In the genomic region with DNA sequence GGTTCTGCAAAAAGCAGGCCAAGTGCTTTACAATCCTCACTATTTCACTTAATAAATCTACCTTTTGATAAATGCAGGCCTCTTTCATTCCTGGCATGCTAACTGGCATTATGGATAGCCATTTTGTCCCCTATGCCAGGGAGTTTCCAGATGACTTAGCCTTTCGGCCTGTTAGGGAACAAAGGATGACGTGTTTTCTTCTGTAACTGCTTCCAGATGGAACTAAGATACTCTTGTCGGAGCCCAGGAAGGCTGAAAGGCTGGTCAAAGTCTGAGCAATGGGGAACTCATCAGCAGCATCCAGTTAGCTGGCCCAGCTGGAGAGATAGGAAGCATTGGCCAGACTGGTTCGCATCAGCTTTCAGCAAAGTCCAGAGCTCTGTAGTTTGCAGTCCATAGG, we compare ENCODE assay signal across 29 mouse cellular contexts. TPM values are rescaled to one million over a fixed set of nuclear protein-coding genes. Genes with fewer than 3 reads are reported as not detected.
DNase-seq lines count a peak whose midpoint lies in the region; TF ChIP-seq lines count a peak whose summit lies in the region.
"Had no signal": no experiment of that assay in that cellular context is flagged by ENCODE, and none has a peak within 500 bp of the region (broad histone marks: within the 10 kb centered on the region; RNA-seq: fewer than 3 reads in every experiment).

No protein-coding gene starts in this region.

- H3K27ac ChIP-seq in brown adipose tissue, adult 24 weeks (replicated peaks; ENCODE audit: low read depth, low read length), result 0 out of 2 replicates have a peak overlapping the region, but pooled peaks have one; percentile 18
- peak overlapping the region; percentile 78 for H3K27ac ChIP-seq in embryonic fibroblast, embryonic 13.5 days (ENCODE audit: insufficient read depth, low read length)
- H3K27ac ChIP-seq: embryonic facial prominence, embryonic 15.5 days; heart, embryonic 13.5 days; hindbrain, embryonic 14.5 days; limb, embryonic 12.5 days; liver, embryonic 15.5 days; midbrain, embryonic 10.5 days; midbrain, embryonic 15.5 days; neural tube, embryonic 12.5 days; stomach, embryonic 15.5 days had no signal

- H3K4me1 ChIP-seq in brown adipose tissue, adult 24 weeks (ENCODE audit: control insufficient read depth, insufficient read depth, insufficient read length, low read length), result peaks cover 8% of the 10 kb centered on the region; the same call in 1 of the 2 replicates
- H3K4me1 ChIP-seq in embryonic fibroblast, embryonic 13.5 days (ENCODE audit: control insufficient read depth, insufficient read depth, low read length), result peaks cover 9% of the 10 kb centered on the region; the same call in 1 of the 2 replicates
- H3K4me1 ChIP-seq: embryonic facial prominence, embryonic 15.5 days; liver, embryonic 15.5 days; midbrain, embryonic 15.5 days; neural tube, embryonic 12.5 days; stomach, embryonic 15.5 days had no signal

- TF ChIP-seq POLR2A in embryonic fibroblast, embryonic 13.5 days (IDR thresholded peaks at IDR 0.05; ENCODE audit: low read depth, low read length), result no peak

- peak; percentile 90 for DNase-seq in Muller cell, postnatal 12 days (ENCODE audit: inconsistent ontology term)
- DNase-seq in skeletal muscle tissue, adult 2 months (ENCODE audit: low read depth, low spot score), result peak; percentile 51
- no peak for DNase-seq in urinary bladder, postnatal 25 days (ENCODE audit: low spot score)
- no peak for DNase-seq in adrenal gland, postnatal 10 days
- DNase-seq in kidney, postnatal 10 days, result no peak
- DNase-seq: adrenal gland, adult 2 months; cerebellum, adult 18-20 months; cerebellum, postnatal 14 days; gastrocnemius, postnatal 10 days; heart, postnatal 10 days; kidney, adult 9 months; kidney, postnatal 14 days; layer of hippocampus, adult 9-11 months; lung, embryonic 14.5 days; lung, postnatal 14 days; right cerebral cortex, postnatal 14 days had no signal

- TF ChIP-seq CTCF in embryonic fibroblast, embryonic 13.5 days (IDR thresholded peaks at IDR 0.05; ENCODE audit: borderline replicate concordance, insufficient read depth, low read length), result no peak

- H3K4me3 ChIP-seq in brown adipose tissue, adult 24 weeks (ENCODE audit: insufficient read depth, low read depth, low read length), result no peak overlapping the region
- H3K4me3 ChIP-seq in embryonic fibroblast, embryonic 13.5 days (ENCODE audit: insufficient read depth, low read length), result no peak overlapping the region
- H3K4me3 ChIP-seq: embryonic facial prominence, embryonic 15.5 days; heart, embryonic 13.5 days; limb, embryonic 12.5 days; liver, embryonic 15.5 days; midbrain, embryonic 10.5 days; midbrain, embryonic 15.5 days; neural tube, embryonic 12.5 days; stomach, embryonic 15.5 days had no signal

RNA-seq across cellular contexts. Expression of a gene that starts 48.9 kb away (rescaled TPM):
- 0.54 and 1.9 TPM in 2 replicates for polyA plus RNA-seq in brown adipose tissue, adult 24 weeks (2012; ENCODE audit: insufficient read depth, insufficient read length, missing spikeins)
- polyA plus RNA-seq in embryonic fibroblast, embryonic 13.5 days (2011; ENCODE audit: insufficient read length, low read depth, missing spikeins), result 4.2 and 5.1 TPM in 2 replicates
- 10 to 100 TPM; 16.5 to 18.7 TPM for total RNA-seq in adrenal gland, postnatal 10 days (2021)
- total RNA-seq: hematopoietic stem cell, adult 5-6 weeks had no signal
- polyA plus RNA-seq: G1E had no signal

Comparison
In these comparisons a context has a peak if more than half of its experiments do, and no peak if none do; other contexts are left out.
1. DNase-seq: peak in Muller cell, postnatal 12 days (single experiment) and skeletal muscle tissue, adult 2 months (single experiment); none in urinary bladder, postnatal 25 days (single experiment), adrenal gland, postnatal 10 days (single experiment) and kidney, postnatal 10 days (single experiment).